Mouse (Mus musculus) right cerebral cortex, postnatal 25 days (tissue): ENCODE results near the gene Gzf1.
A peak's percentile ranks its signal among the peaks of the same experiment; 100 is the strongest.

Experiments used
- DNase-seq: peaks from one replicate; pipeline ENCODE4 v3.0.0; 2022

Gene Gzf1

GRCm38 (mm10) chr2:148680775-148681291, at the start of gene Gzf1:
TSS of gene Gzf1 (plus strand) at chr2:148681023.
- peak; percentile 99 for DNase-seq

- DNase-seq = no peak
Measured at GRCm38 (mm10) chr2:148631602-148632001, 49.2 kb upstream of the Gzf1 start.

- peak; percentile 29 for DNase-seq
Measured at GRCm38 (mm10) chr2:148634466-148634865, 46.4 kb upstream of the Gzf1 start.

- DNase-seq = no peak
Measured at GRCm38 (mm10) chr2:148642610-148643370, 38.0 kb upstream of the Gzf1 start.

GRCm38 (mm10) chr2:148644421-148645000, 36.3 kb upstream of the Gzf1 start:
- no peak for DNase-seq

GRCm38 (mm10) chr2:148650587-148651357, 30.1 kb upstream of the Gzf1 start:
- no peak for DNase-seq

GRCm38 (mm10) chr2:148654961-148655360, 25.9 kb upstream of the Gzf1 start:
- peak; percentile 74 for DNase-seq

- no peak for DNase-seq
Measured at GRCm38 (mm10) chr2:148663458-148663857, 17.4 kb upstream of the Gzf1 start.

- DNase-seq = peak; percentile 99
Measured at GRCm38 (mm10) chr2:148672199-148673096, 8.4 kb upstream of the Gzf1 start, which contains the start of gene Nxt1. TSS of gene Nxt1 (plus strand) at chr2:148672601.

GRCm38 (mm10) chr2:148677801-148678200, 3.0 kb upstream of the Gzf1 start:
- peak; percentile 83 for DNase-seq

- peak; percentile 31 for DNase-seq
Measured at GRCm38 (mm10) chr2:148679346-148679745, 1.5 kb upstream of the Gzf1 start.

GRCm38 (mm10) chr2:148681461-148681891, 653 bp downstream of the Gzf1 start:
- no peak for DNase-seq

GRCm38 (mm10) chr2:148683031-148683430, 2.2 kb downstream of the Gzf1 start:
- DNase-seq = no peak

- no peak for DNase-seq
Measured at GRCm38 (mm10) chr2:148684972-148685371, 4.1 kb downstream of the Gzf1 start.

- DNase-seq = no peak
Measured at GRCm38 (mm10) chr2:148685709-148686108, 4.9 kb downstream of the Gzf1 start.

- DNase-seq = no peak
Measured at GRCm38 (mm10) chr2:148686862-148687261, 6.0 kb downstream of the Gzf1 start.

GRCm38 (mm10) chr2:148687971-148688370, 7.1 kb downstream of the Gzf1 start:
- DNase-seq = no peak

GRCm38 (mm10) chr2:148689444-148690140, 8.8 kb downstream of the Gzf1 start:
- DNase-seq = no peak

- no peak for DNase-seq
Measured at GRCm38 (mm10) chr2:148690291-148690690, 9.5 kb downstream of the Gzf1 start.

- no peak for DNase-seq
Measured at GRCm38 (mm10) chr2:148690781-148691180, 10.0 kb downstream of the Gzf1 start.

GRCm38 (mm10) chr2:148698571-148698970, 17.7 kb downstream of the Gzf1 start:
- no peak for DNase-seq
